Mouse (Mus musculus) midbrain, embryonic 16.5 days (tissue): Measurements from ENCODE around the gene BC025920. TPM values are rescaled to one million over a fixed set of nuclear protein-coding genes. Genes with fewer than 3 reads are reported as not detected.

Experiments
- ATAC-seq: fragments of 200-750 bp; cut with Nextera tagmentation; 2 replicates; pipeline ENCODE4 v1.8.0; 2017; ENCODE audit warnings: moderate TSS enrichment
- H3K27ac ChIP-seq: fragments of 300-500 bp; sonication (generic); 2 replicates; pipeline ENCODE4 v1.5.1; 2014; ENCODE audit warnings: mild to moderate bottlenecking, low read length, mixed read lengths
- H3K27me3 ChIP-seq: fragments of 300-500 bp; sonication (generic); 2 replicates; pipeline ENCODE4 v1.6.1; 2014; ENCODE audit warnings: low read depth, low read length, mixed read lengths; ENCODE audit not compliant: control insufficient read depth, insufficient read depth
- H3K36me3 ChIP-seq: fragments of 300-500 bp; sonication (generic); 2 replicates; pipeline ENCODE4 v1.6.1; 2014; ENCODE audit warnings: mild to moderate bottlenecking, low read length, moderate library complexity, mixed read lengths; ENCODE audit not compliant: control insufficient read depth, insufficient read depth
- H3K4me1 ChIP-seq: fragments of 300-500 bp; sonication (generic); 2 replicates; pipeline ENCODE4 v1.6.1; 2014; ENCODE audit warnings: mild to moderate bottlenecking, low read length, mixed read lengths; ENCODE audit not compliant: control insufficient read depth, insufficient read depth
- H3K4me2 ChIP-seq: fragments of 300-500 bp; sonication (generic); 2 replicates; pipeline ENCODE4 v1.6.1; 2014; ENCODE audit warnings: mild to moderate bottlenecking, low read length, mixed read lengths
- H3K4me3 ChIP-seq: fragments of 300-500 bp; sonication (generic); 2 replicates; pipeline ENCODE4 v1.5.1; 2014; ENCODE audit warnings: low read depth, mild to moderate bottlenecking, low read length, moderate library complexity, mixed read lengths
- H3K9ac ChIP-seq: fragments of 300-500 bp; sonication (generic); 2 replicates; pipeline ENCODE4 v1.6.1; 2014; ENCODE audit warnings: low read depth, low read length, mixed read lengths
- H3K9me3 ChIP-seq: fragments of 300-500 bp; sonication (generic); replicated peaks from 2 replicates; pipeline ENCODE4 v1.6.1; 2014; ENCODE audit warnings: mild to moderate bottlenecking, low read length, mixed read lengths; ENCODE audit not compliant: control insufficient read depth, poor library complexity, severe bottlenecking
- WGBS: fragments of 180-500 bp; shearing (Covaris S2); extraction: QIAGEN DNeasy Blood & Tissue Kit; methylation state at CpG from one replicate; pipeline ENCODE4 v1.1.7; 2014; 5-methylcytosine and 5-hydroxymethylcytosine counted together
- polyA plus RNA-seq: library from polyadenylated mRNA; unstranded; fragments of >200 nt; fragmentation: Nextera tagmentation; extraction: Ambion mirVana; gene quantifications from 2 replicates; pipeline ENCODE4 v1.2.1, GENCODE M21; 2015

BC025920 gene
- polyA plus RNA-seq, 1 experiment from 2014 or later, result 2.0 TPM

DNA sequence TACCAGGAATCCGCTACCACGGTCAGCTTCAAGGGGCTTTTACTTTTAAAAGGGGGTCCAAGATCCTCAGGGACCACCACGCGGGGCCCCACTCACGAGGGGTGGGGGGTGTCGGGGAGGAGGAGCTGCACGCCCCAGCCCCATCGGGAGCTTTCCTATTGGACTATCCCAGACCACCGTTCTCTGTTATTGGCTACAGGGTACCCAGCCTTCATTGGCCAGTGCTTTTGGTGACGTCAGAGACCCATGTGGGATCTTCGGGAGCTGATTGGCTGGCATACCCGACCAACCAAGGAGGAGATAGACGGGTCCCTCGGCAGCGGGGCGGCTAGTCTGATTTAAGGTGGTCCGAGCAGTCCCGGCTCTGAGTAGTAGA is 34.6 kb upstream of the BC025920 start:
- Histone ChIP-seq H3K9me3 (no peaks in the 10 kb centered on the region), H3K4me1 (peaks cover 43% of the 10 kb centered on the region), H3K27me3 (peaks cover 16% of the 10 kb centered on the region), H3K4me2 (peak overlapping the region; percentile 75), H3K27ac (peak overlapping the region; percentile 70), H3K9ac (peak overlapping the region; percentile 53), H3K4me3 (peak overlapping the region; percentile 44), H3K36me3 (no peaks in the 10 kb centered on the region)
- 0% methylated on average over 18 of the region's 18 CpGs for WGBS
- peak; percentile 92 for ATAC-seq

DNA sequence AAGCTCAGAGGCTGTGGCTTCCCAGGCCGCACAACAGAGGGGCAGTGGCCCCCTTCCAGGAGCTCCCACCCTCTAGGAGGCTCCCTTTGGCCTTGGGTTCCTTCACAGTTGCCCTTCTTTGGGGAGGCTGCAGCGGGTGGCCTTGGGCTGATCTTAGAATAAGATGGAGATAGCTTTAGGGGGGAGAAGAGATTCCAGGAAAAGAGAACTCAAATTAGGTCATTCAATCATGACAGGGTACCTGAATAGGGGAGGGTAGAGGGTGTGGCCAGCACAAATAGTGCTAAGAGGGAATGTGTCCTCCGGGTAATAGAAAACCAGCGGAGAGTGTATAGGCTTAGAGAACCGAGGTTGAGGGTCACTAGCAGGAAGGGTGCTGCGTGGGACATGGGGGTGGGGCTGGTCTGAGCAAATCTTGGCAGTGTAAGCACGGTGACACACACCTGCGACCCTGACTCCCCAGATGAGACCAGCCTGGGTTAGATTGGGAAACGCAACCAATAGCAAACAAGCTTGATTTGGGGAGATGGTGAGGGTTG is 33.9 kb upstream of the BC025920 start:
- H3K9ac ChIP-seq, result no peak overlapping the region
- 5% methylated on average over 9 of the region's 9 CpGs for whole genome bisulfite sequencing
- no peaks in the 10 kb centered on the region for H3K9me3 ChIP-seq
- peaks cover 20% of the 10 kb centered on the region for H3K27me3 ChIP-seq
- peak; percentile 6 for ATAC-seq
- peak overlapping the region; percentile 75 for H3K4me2 ChIP-seq
- peak overlapping the region; percentile 51 for H3K27ac ChIP-seq
- peak overlapping the region; percentile 44; the same call in 1 of the 2 replicates for H3K4me3 ChIP-seq
- H3K4me1 ChIP-seq, result peaks cover 43% of the 10 kb centered on the region
- no peaks in the 10 kb centered on the region for H3K36me3 ChIP-seq

DNA sequence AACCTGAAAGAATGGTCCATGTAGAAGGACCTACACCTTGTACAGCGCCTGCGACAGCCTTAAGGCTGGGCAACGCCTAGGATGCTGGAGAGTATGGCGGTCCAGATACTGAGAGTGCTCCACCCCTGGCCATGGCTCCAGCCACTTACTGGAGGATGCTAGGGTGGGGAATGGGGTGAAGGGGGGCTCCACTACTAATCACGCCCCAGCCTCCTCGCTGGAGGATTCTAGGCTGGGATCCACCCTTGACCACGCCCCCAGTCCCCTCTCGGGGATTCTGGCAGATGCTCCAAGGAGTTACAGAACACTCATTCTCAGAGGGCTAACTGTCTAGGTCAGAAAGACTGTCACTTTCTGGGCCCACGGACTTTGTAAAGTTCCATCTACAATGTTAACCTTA is 33.1 kb upstream of the BC025920 start:
- 9% methylated on average over 9 of the region's 9 CpGs for WGBS
- no peak overlapping the region for H3K27ac ChIP-seq
- H3K4me2 ChIP-seq, result no peak overlapping the region
- no peak for ATAC-seq
- H3K4me1 ChIP-seq, result peaks cover 43% of the 10 kb centered on the region
- H3K27me3 ChIP-seq, result peaks cover 24% of the 10 kb centered on the region
- no peak overlapping the region for H3K9ac ChIP-seq
- no peaks in the 10 kb centered on the region for H3K9me3 ChIP-seq
- no peak overlapping the region for H3K4me3 ChIP-seq
- no peaks in the 10 kb centered on the region for H3K36me3 ChIP-seq

DNA sequence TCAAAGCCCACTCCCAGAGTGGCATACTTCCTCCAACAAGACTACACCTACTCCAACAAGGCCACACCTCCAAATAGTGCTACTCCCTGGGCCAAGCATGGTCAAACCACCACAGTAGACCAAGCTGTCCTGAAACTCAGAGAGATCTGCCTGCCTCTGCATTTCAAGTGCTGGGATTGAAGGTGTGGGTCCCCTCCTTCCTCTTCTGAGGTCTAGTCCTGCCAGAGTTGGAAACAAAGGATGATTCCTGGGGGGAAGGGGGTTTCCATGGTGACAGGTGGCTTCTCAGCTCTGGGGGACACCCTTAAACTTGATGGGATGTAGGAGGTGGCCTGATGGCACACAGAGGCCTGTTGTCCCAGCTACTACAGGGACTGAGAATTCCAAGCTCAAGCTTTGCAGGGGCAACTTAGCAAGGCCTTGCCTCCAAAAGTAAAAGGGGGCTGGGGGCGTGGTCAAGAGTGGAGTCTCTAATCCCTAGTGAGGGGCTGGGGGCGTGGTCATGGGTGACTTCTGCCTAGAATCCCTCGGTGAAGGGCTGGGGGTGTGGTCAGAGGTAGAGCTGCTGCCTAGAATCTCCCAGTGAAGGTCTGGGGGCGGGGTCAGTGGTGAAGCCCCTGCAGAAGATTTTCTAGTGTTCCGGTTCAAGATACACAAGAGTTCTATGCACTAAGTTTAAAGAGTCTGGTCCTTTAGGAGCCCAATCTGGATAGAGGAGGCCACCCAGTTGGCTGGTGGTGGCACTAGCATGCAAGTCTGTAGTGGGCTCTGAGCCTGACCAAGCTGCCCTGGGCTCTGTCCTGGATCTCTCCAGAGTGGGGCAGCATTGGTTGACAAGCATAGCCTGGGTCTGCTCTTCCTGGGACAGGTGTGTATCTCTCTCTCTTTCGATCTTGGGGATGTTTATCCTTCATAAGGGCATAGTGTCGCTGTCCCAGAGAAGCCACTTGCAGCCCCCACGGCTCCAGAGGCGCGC is 31.7 kb upstream of the BC025920 start, which contains the start of gene Tle2:
Gene Tle2 (plus strand): TSS at position 481 of the 976 bp plus-strand sequence.
- peak within 1 kb of the TSS; percentile 80 for H3K9ac ChIP-seq
- no peaks in the 10 kb centered on the region for H3K9me3 ChIP-seq
- H3K27ac ChIP-seq, result peak within 1 kb of the TSS; percentile 21; the same call in 1 of the 2 replicates
- H3K36me3 ChIP-seq, result no peaks in the 10 kb centered on the region
- ATAC-seq, result no peak
- H3K4me1 ChIP-seq, result peaks cover 34% of the 10 kb centered on the region
- H3K4me2 ChIP-seq, result peak within 1 kb of the TSS; percentile 88
- 21% methylated on average over 10 of the region's 10 CpGs for WGBS
- peaks cover 24% of the 10 kb centered on the region for H3K27me3 ChIP-seq
- peak within 1 kb of the TSS; percentile 62 for H3K4me3 ChIP-seq

DNA sequence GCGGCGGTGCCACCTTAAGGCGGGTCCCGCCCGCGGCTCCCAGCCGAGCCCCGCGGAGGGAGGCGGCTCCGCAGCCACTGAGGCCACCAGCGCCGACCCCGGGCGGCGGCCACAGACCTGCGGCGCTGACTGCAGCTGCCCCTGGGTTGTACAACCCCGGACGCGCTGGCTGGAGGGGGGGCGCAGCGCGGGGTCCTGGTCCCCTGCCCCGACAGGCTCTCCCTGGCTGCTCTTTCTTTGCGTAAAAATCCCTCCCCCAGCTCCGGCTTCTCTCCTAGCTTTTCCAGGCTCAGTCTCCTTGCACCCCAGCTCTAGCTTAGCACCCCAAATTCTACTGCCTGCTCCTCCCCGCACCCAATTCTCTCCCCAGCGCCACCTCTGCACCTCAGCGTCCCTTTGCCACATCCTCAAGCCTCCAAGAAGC is 30.9 kb upstream of the BC025920 start:
- no peaks in the 10 kb centered on the region for H3K9me3 ChIP-seq
- peaks cover 30% of the 10 kb centered on the region for H3K27me3 ChIP-seq
- ATAC-seq, result no peak
- H3K27ac ChIP-seq, result peak overlapping the region; percentile 21; the same call in 1 of the 2 replicates
- no peaks in the 10 kb centered on the region for H3K36me3 ChIP-seq
- WGBS, result 0% methylated on average over 29 of the region's 30 CpGs
- peak overlapping the region; percentile 62 for H3K4me3 ChIP-seq
- H3K9ac ChIP-seq, result peak overlapping the region; percentile 80
- H3K4me2 ChIP-seq, result peak overlapping the region; percentile 88
- H3K4me1 ChIP-seq, result peaks cover 32% of the 10 kb centered on the region

DNA sequence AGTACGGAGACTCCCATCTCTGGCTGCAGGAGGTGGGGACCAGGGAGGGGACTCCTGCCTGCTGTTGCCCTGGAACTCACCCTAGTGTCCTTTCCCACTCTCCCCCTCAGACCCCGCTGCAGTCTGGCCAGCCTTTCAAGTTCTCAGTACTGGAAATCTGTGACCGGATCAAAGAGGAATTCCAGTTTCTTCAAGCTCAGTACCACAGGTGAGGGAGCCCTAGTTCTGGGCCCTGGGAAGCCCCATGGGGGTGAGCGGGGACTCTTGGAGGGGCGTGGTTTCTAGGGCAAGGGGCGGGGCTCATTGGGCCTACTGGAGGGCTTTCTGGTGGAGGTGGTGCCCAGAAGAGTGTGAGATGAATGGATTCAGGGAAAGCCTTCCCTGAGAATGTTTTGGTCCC is 30.4 kb upstream of the BC025920 start:
- H3K4me3 ChIP-seq, result peak overlapping the region; percentile 62
- no peaks in the 10 kb centered on the region for H3K36me3 ChIP-seq
- peaks cover 33% of the 10 kb centered on the region for H3K27me3 ChIP-seq
- peak overlapping the region; percentile 88 for H3K4me2 ChIP-seq
- H3K27ac ChIP-seq, result no peak overlapping the region
- ATAC-seq, result no peak
- peak overlapping the region; percentile 80 for H3K9ac ChIP-seq
- H3K9me3 ChIP-seq, result no peaks in the 10 kb centered on the region
- peaks cover 27% of the 10 kb centered on the region for H3K4me1 ChIP-seq
- WGBS, result under 1% methylated on average over 6 of the region's 6 CpGs

DNA sequence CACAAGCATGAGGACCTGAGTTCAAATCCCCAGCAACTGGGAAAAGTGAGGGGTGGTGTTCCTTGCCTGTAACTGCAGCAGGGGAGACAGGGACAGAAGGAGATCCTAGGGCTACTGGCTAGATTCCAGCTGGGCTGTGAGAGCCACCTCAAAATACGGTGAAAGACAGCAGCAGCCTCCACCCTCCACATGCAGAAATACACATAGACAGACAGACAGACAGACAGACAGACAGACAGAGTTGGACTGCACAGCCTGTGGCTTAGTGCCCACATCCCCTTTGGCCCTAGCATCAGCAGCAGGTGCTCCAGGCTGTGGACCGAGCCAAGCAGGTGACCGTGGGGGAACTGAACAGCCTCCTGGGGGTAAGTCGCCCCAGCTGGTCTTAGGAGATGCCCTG is 26.1 kb upstream of the BC025920 start:
- H3K4me1 ChIP-seq, result peaks cover 10% of the 10 kb centered on the region
- H3K27me3 ChIP-seq, result peaks cover 22% of the 10 kb centered on the region
- H3K9ac ChIP-seq, result no peak overlapping the region
- H3K27ac ChIP-seq, result no peak overlapping the region
- no peak overlapping the region for H3K4me2 ChIP-seq
- H3K9me3 ChIP-seq, result no peaks in the 10 kb centered on the region
- no peak for ATAC-seq
- no peaks in the 10 kb centered on the region for H3K36me3 ChIP-seq
- H3K4me3 ChIP-seq, result no peak overlapping the region
- WGBS, result 65% methylated on average over 4 of the region's 4 CpGs

DNA sequence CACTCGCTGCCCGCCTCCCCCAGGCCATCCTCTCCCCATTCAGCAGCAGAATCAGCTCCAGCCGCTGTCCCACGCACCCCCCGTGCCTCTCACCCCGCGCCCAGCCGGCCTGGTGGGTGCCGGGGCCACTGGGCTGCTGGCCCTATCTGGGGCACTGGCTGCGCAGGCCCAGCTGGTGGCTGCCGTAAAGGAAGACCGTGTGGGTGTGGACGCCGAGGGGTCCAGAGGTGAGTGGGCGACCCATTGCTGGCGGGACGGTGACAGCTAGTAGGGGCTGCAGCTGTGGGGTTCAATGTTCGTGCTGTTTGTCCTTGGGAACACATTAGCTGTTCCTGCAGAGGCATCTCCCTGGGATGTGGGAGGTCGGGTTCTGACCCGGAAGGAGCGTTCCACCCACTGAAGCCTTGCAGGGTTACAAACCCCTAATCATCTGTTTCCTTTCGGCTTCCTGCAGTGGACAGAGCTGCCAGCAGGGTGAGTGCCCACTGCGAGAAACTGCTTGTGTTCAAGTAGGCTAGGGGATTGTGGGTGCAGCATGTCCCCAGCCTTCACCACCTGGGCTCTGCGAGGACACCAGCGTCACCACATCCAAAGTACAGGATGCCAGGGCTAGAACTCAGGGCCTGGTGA is 25.5 kb upstream of the BC025920 start:
- Histone ChIP-seq H3K36me3 (no peaks in the 10 kb centered on the region), H3K4me1 (peaks cover 6% of the 10 kb centered on the region), H3K27me3 (peaks cover 22% of the 10 kb centered on the region), H3K27ac (no peak overlapping the region), H3K4me2 (no peak overlapping the region), H3K9me3 (no peaks in the 10 kb centered on the region), H3K9ac (no peak overlapping the region), H3K4me3 (no peak overlapping the region)
- no peak for ATAC-seq
- WGBS, result 59% methylated on average over 25 of the region's 25 CpGs
